Mouse (Mus musculus) limb, embryonic 11.5 days (tissue): ENCODE data around the gene Yif1b. TPM values are rescaled to one million over a fixed set of nuclear protein-coding genes. Genes with fewer than 3 reads are reported as not detected.
A peak's percentile ranks its signal among the peaks of the same experiment; 100 is the strongest.

Experiments used
- ATAC-seq: fragments of 200-750 bp; cut with Nextera tagmentation; 2 replicates; pipeline ENCODE4 v1.8.0; 2017; ENCODE audit warnings: low read depth; ENCODE audit not compliant: insufficient number of reproducible peaks, low FRiP score, low TSS enrichment
- DNase-seq: peaks from one replicate; pipeline ENCODE4 v3.0.0-alpha.2; 2015; ENCODE audit warnings: low spot score
- H3K27ac ChIP-seq: fragments of 300-500 bp; sonication (generic); replicated peaks from 2 replicates; pipeline ENCODE4 v1.5.1; 2014; ENCODE audit warnings: low read depth, mild to moderate bottlenecking, low read length
- H3K27me3 ChIP-seq: fragments of 300-500 bp; sonication (generic); 2 replicates; pipeline ENCODE4 v1.6.1; 2014; ENCODE audit warnings: mild to moderate bottlenecking, low read length, mixed read lengths; ENCODE audit not compliant: control insufficient read depth, insufficient read depth
- H3K36me3 ChIP-seq: fragments of 300-500 bp; sonication (generic); 2 replicates; pipeline ENCODE4 v1.6.1; 2014; ENCODE audit warnings: mild to moderate bottlenecking, low read length, moderate library complexity, mixed read lengths; ENCODE audit not compliant: control insufficient read depth, insufficient read depth
- H3K4me1 ChIP-seq: fragments of 300-500 bp; sonication (generic); 2 replicates; pipeline ENCODE4 v1.6.1; 2014; ENCODE audit warnings: low read length, mixed read lengths; ENCODE audit not compliant: control insufficient read depth, insufficient read depth
- H3K4me2 ChIP-seq: fragments of 300-500 bp; sonication (generic); 2 replicates; pipeline ENCODE4 v1.6.1; 2014; ENCODE audit warnings: low read depth, mild to moderate bottlenecking, moderate library complexity; ENCODE audit not compliant: severe bottlenecking
- H3K4me3 ChIP-seq: fragments of 300-500 bp; sonication (generic); 2 replicates; pipeline ENCODE4 v1.5.1; 2014; ENCODE audit warnings: low read depth, low read length
- H3K9ac ChIP-seq: fragments of 300-500 bp; sonication (generic); 2 replicates; pipeline ENCODE4 v1.6.1; 2014; ENCODE audit warnings: mild to moderate bottlenecking, low read length
- H3K9me3 ChIP-seq: fragments of 300-500 bp; sonication (generic); 2 replicates; pipeline ENCODE4 v1.6.1; 2016; ENCODE audit warnings: low read length; ENCODE audit not compliant: control insufficient read depth
- WGBS: fragments of 180-500 bp; shearing (Covaris S2); extraction: QIAGEN DNeasy Blood & Tissue Kit; methylation state at CpG from one replicate; pipeline ENCODE4 v1.1.7; 2014; 5-methylcytosine and 5-hydroxymethylcytosine counted together
- polyA plus RNA-seq: library from polyadenylated mRNA; unstranded; fragments of >200 nt; fragmentation: Nextera tagmentation; extraction: Ambion mirVana; gene quantifications from 2 replicates; pipeline ENCODE4 v1.2.1, GENCODE M21; 2014

Gene Yif1b
- polyA plus RNA-seq, 1 experiment from 2014 or later, result 101 TPM

DNA sequence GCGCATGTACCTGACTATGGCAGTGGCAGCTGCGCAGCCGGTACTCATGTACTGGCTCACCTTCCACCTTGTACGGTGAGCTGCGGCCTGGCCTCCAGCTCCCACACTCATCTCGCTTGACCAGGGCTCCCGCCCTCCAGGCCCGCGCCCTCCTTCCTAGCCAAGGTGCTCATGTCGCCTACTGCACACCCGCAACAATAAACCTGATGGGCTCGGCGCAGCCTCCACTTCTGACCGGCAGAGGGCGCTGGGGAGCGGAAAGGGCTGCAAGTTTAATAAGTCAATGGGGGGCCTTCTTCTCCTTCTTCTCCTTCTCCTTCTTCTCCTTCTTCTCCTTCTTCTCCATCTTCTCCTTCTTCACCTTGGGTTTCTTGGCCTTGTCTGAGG is 9.2 kb downstream of the Yif1b start:
- WGBS, result 20% methylated on average over 16 of the region's 16 CpGs
- Histone ChIP-seq H3K4me3 (peak overlapping the region; percentile 14; the same call in 1 of the 2 replicates), H3K9me3 (no peaks in the 10 kb centered on the region), H3K27ac (no peak overlapping the region), H3K9ac (no peak overlapping the region), H3K4me2 (peak overlapping the region; percentile 50), H3K27me3 (0 out of 2 replicates have a peak, but pooled peaks cover 3% of the 10 kb centered on the region), H3K4me1 (peaks cover 6% of the 10 kb centered on the region), H3K36me3 (peaks cover 14% of the 10 kb centered on the region)
- DNase-seq (peak; percentile 91), ATAC-seq (peak; percentile 20)

DNA sequence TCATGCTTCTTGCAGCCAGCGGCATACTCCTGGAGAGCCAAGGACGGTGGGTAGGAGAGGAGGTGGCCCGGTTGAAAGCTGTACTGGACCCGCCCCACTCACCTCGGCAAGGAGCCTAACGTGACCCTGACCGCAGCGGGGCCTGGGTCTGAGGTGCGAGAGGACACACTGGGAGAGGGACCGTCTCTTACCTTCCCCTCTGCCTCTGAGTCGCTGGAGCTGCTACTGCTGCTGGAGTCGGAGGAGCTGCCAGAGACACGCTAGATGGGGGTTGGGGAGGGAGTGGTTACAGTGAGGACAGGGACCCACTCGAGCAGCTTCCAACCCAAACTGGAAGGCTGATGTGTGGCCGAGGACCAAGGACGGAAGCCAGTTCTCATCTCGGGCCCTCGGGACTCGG is 9.6 kb downstream of the Yif1b start:
- 0 out of 2 replicates have a peak, but pooled peaks cover 3% of the 10 kb centered on the region for H3K27me3 ChIP-seq
- peaks cover 14% of the 10 kb centered on the region for H3K36me3 ChIP-seq
- no peak overlapping the region for H3K27ac ChIP-seq
- no peak for ATAC-seq
- no peaks in the 10 kb centered on the region for H3K9me3 ChIP-seq
- H3K4me3 ChIP-seq, result peak overlapping the region; percentile 14; the same call in 1 of the 2 replicates
- H3K4me1 ChIP-seq, result peaks cover 6% of the 10 kb centered on the region
- DNase-seq, result peak; percentile 49
- 12% methylated on average over 19 of the region's 19 CpGs for WGBS
- H3K4me2 ChIP-seq, result peak overlapping the region; percentile 50
- H3K9ac ChIP-seq, result 0 out of 2 replicates have a peak overlapping the region, but pooled peaks have one; percentile 12

DNA sequence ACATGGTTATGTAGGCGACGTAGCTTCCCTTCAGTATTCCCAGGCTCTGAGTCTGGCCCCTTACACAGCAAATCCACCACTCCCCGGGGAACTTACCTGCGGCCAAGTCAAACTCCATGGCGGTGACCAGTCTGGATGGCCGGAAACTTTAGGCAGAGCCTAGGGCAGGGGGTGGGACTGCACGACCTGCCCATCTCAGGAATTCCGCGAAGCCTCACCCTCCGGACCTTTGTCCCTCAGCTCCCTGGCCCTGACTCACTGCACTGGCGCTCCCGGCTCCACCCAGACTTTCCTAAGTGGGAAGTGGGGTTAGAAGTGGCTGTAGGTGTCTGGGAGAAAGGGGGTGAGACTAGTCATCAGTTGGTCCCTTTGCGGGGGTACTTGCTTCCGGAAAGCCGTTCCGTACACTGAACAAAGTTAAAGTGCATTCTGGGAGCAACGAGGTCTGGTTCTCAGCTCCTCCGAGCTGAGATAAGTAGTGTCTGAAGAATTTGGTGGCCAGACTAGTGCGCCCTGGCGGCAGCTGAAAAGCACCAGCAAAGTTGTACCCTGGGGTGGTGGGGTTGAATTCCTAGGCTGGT is 10.2 kb downstream of the Yif1b start, which contains the start of gene 2200002D01Rik:
2200002D01Rik (minus strand) TSS at position 206 of the 581 bp plus-strand sequence.
- Histone ChIP-seq H3K4me2 (peak within 1 kb of the TSS; percentile 50), H3K36me3 (peaks cover 14% of the 10 kb centered on the region), H3K9ac (peak within 1 kb of the TSS; percentile 48; the same call in 1 of the 2 replicates), H3K9me3 (no peaks in the 10 kb centered on the region), H3K4me1 (peaks cover 6% of the 10 kb centered on the region), H3K27me3 (0 out of 2 replicates have a peak, but pooled peaks cover 3% of the 10 kb centered on the region), H3K27ac (no peak within 1 kb of the TSS), H3K4me3 (peak within 1 kb of the TSS; percentile 14)
- DNase-seq, result peak; percentile 40
- WGBS, result 7% methylated on average over 20 of the region's 20 CpGs
- ATAC-seq, result no peak

DNA sequence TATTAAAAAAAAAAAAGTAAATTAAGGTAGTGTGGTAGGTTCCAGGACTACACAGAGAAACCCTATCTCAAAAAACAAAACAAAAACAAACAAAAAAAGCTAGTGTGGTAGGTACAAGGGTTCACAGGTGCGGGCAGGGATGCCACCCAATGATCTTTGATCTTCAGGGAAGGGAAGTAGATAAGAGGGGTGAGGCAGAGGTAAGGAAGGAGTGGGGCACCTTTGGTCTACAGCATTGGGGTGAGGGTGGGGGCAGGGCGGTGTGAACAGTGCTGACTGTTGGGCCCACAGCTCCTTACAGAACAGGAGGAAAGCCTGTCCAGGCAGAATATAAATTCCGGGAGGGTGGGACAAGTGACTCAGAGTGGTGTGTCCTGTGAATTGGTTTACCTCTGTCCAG is 13.0 kb downstream of the Yif1b start:
- no peak for DNase-seq
- no peaks in the 10 kb centered on the region for H3K36me3 ChIP-seq
- H3K9me3 ChIP-seq, result no peaks in the 10 kb centered on the region
- WGBS, result 71% methylated on average over 3 of the region's 3 CpGs
- no peak overlapping the region for H3K4me2 ChIP-seq
- no peak overlapping the region for H3K4me3 ChIP-seq
- no peak for ATAC-seq
- no peak overlapping the region for H3K27ac ChIP-seq
- H3K4me1 ChIP-seq, result peaks cover 9% of the 10 kb centered on the region
- 0 out of 2 replicates have a peak, but pooled peaks cover 3% of the 10 kb centered on the region for H3K27me3 ChIP-seq
- no peak overlapping the region for H3K9ac ChIP-seq

DNA sequence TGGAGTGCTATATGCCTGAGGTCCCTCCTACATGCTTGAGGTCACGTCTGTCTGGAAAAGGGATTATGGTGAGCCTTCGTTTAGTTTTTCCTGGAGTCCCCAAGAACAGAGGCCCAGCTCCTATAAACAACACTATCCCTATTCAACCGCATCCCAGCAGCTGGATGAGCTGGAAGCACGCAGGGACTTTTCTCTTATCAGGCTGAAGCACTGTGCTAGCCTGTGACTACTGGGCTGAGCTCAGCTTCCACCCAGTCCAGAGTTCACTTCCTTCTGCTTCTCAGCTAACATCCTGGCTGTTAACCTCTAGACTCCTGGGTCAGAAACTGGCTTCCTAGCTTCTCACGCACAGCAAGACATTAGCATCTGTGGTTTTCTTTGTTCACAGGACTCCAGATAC is 15.7 kb downstream of the Yif1b start:
- Histone ChIP-seq H3K27ac (no peak overlapping the region; the same call in 1 of the 2 replicates), H3K4me3 (no peak overlapping the region), H3K36me3 (no peaks in the 10 kb centered on the region), H3K27me3 (no peaks in the 10 kb centered on the region), H3K9ac (0 out of 2 replicates have a peak overlapping the region, but pooled peaks have one; percentile 4), H3K4me2 (no peak overlapping the region), H3K4me1 (peaks cover 6% of the 10 kb centered on the region; the same call in 1 of the 2 replicates), H3K9me3 (no peaks in the 10 kb centered on the region)
- ATAC-seq (no peak), DNase-seq (no peak)
- 56% methylated on average over 5 of the region's 5 CpGs for WGBS

DNA sequence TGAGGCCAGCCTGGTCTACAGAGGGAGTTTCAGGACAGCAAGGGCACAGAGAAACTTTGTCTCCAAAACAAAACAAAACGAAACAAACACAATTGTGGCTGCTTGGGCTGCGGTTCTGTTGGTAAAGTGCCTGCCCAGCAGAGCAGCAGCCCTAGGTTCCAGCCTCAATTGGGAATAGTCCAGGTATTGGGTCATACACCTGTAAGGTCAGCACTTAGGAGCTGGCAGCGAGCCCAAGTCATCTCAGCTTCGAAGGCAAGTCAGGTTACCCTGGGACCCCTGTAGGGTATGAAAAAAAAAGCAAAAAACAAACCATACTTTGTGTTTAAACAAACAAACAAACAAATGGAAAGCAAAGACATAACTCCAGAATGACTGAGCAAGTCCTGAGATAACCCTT is 17.7 kb downstream of the Yif1b start:
- ATAC-seq (no peak), DNase-seq (no peak)
- no peak overlapping the region for H3K27ac ChIP-seq
- no peaks in the 10 kb centered on the region for H3K27me3 ChIP-seq
- H3K9ac ChIP-seq, result no peak overlapping the region
- no peaks in the 10 kb centered on the region for H3K9me3 ChIP-seq
- H3K4me2 ChIP-seq, result no peak overlapping the region
- peaks cover 17% of the 10 kb centered on the region for H3K4me1 ChIP-seq
- H3K36me3 ChIP-seq, result no peaks in the 10 kb centered on the region
- no peak overlapping the region for H3K4me3 ChIP-seq
- WGBS, result 90% methylated on average over 4 of the region's 4 CpGs

DNA sequence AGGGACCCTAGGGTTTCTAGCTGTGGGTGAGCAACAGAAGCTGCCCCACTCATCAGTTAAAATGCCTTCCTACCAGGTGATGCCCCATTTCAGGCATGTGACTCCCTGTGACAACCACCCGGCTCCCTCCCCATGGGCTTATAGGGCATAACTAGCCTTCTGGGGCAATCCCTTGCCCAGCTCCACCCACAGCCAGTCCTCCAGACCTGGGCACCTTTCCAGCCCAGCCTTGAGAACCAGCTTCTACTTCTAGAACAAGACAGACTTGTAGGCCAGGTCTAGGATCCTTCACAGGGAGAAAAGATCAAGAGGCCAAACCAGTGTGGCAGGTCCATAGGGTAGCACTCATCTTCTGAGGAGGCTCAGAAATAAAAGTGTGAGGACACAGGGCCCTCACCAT is 19.2 kb downstream of the Yif1b start:
- H3K27me3 ChIP-seq, result no peaks in the 10 kb centered on the region
- DNase-seq, result no peak
- no peak overlapping the region for H3K27ac ChIP-seq
- H3K36me3 ChIP-seq, result no peaks in the 10 kb centered on the region
- peaks cover 19% of the 10 kb centered on the region for H3K4me1 ChIP-seq
- ATAC-seq, result no peak
- 64% methylated on average over 1 of the region's 1 CpGs for WGBS
- no peaks in the 10 kb centered on the region for H3K9me3 ChIP-seq
- no peak overlapping the region for H3K9ac ChIP-seq
- H3K4me3 ChIP-seq, result no peak overlapping the region
- no peak overlapping the region for H3K4me2 ChIP-seq

DNA sequence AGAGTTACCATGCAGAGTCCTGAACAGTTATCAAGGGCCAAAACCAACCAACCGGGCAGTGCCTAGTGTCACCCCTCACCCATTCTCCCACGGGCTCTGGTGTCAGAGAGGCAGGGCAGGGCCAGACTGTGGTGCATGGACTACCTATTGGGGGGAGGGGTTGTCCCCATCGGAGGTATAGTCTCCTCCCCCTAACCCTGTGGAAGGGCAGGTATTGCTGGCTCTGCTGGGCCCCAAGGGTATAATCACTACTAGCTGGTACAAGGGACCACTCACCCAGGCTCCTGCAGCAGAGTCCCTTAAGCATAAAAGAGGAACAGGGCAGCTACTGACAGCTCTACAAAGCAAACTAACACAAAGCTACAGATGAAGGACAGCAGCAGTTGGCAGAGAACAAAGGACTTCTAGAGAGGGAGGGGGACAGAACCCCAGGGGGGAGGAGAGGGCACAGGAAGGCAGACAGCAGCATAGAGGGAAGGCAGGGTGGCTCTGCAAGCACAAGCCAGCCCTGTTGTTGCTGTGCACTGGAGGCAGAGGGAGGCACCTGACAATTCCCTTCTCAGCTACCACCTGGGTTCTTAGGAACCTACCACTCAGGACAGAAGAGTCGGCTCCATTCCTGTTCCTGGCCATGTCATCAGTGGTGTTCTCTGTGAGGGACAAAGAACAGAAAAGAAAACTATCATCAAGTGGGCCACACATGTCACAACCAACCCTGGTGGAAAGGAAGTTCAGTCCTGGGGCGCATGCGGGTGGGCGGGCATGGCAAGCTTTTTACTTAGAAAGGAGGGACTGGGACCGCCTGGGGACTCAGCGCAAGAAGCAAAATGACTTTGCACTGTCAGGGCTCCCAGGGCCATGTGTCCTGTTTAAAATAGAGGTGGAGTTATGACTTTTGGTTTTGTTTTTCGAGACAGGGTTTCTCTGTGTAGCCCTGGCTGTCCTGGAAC is 21.9 kb downstream of the Yif1b start:
- Histone ChIP-seq H3K4me1 (peaks cover 16% of the 10 kb centered on the region), H3K27ac (peak overlapping the region; percentile 68), H3K9ac (no peak overlapping the region), H3K27me3 (no peaks in the 10 kb centered on the region), H3K4me3 (no peak overlapping the region), H3K9me3 (no peaks in the 10 kb centered on the region), H3K36me3 (no peaks in the 10 kb centered on the region), H3K4me2 (no peak overlapping the region)
- ATAC-seq (peak; percentile 75), DNase-seq (peak; percentile 36)
- WGBS, result 71% methylated on average over 10 of the region's 10 CpGs
